Mouse (Mus musculus): ENCODE measurements around the gene Dync1i2.

- TF ChIP-seq CTCF (IDR thresholded peaks at IDR 0.05; ENCODE audit: borderline replicate concordance, insufficient read depth, low read length) (no peak), POLR2A (IDR thresholded peaks at IDR 0.05; ENCODE audit: low read depth, low read length) (no peak)
Measured at GRCm38 (mm10) chr2:71191391-71192194, 19.9 kb upstream of the Dync1i2 start.
